Mouse (Mus musculus) hindbrain, embryonic 12.5 days (tissue): ENCODE measurements around the gene Eif4enif1. TPM values are rescaled to one million over a fixed set of nuclear protein-coding genes. Genes with fewer than 3 reads are reported as not detected.
A peak's percentile ranks its signal among the peaks of the same experiment; 100 is the strongest.
"Not testable (repeated sequence)": the region's sequence is repeated elsewhere in the genome, so short reads cannot be mapped to it uniquely, and the experiment has no call there.

Experiments
- ATAC-seq: fragments of 200-750 bp; cut with Nextera tagmentation; 2 replicates; pipeline ENCODE4 v1.8.0; 2017; ENCODE audit warnings: moderate TSS enrichment; ENCODE audit not compliant: low FRiP score
- H3K27ac ChIP-seq: fragments of 300-500 bp; sonication (generic); 2 replicates; pipeline ENCODE4 v1.5.1; 2016; ENCODE audit warnings: mild to moderate bottlenecking
- H3K27me3 ChIP-seq: fragments of 300-500 bp; sonication (generic); 2 replicates; pipeline ENCODE4 v1.6.1; 2016; ENCODE audit warnings: mild to moderate bottlenecking
- H3K36me3 ChIP-seq: fragments of 300-500 bp; sonication (generic); 2 replicates; pipeline ENCODE4 v1.6.1; 2016; ENCODE audit warnings: mild to moderate bottlenecking
- H3K4me1 ChIP-seq: fragments of 300-500 bp; sonication (generic); 2 replicates; pipeline ENCODE4 v1.6.1; 2016
- H3K4me2 ChIP-seq: fragments of 300-500 bp; sonication (generic); replicated peaks from 2 replicates; pipeline ENCODE4 v1.6.1; 2016; ENCODE audit warnings: mild to moderate bottlenecking
- H3K4me3 ChIP-seq: fragments of 300-500 bp; sonication (generic); 2 replicates; pipeline ENCODE4 v1.5.1; 2016; ENCODE audit warnings: mild to moderate bottlenecking
- H3K9ac ChIP-seq: fragments of 300-500 bp; sonication (generic); 2 replicates; pipeline ENCODE4 v1.6.1; 2016; ENCODE audit warnings: mild to moderate bottlenecking, moderate library complexity
- H3K9me3 ChIP-seq: fragments of 300-500 bp; sonication (generic); replicated peaks from 2 replicates; pipeline ENCODE4 v1.6.1; 2016; ENCODE audit warnings: mild to moderate bottlenecking
- WGBS: fragments of 180-500 bp; shearing (Covaris S2); methylation state at CpG from one replicate; pipeline ENCODE4 v1.1.7; 2016; 5-methylcytosine and 5-hydroxymethylcytosine counted together
- polyA plus RNA-seq: library from polyadenylated mRNA; unstranded; fragments of >200 nt; fragmentation: Nextera tagmentation; extraction: Ambion mirVana; gene quantifications from 2 replicates; pipeline ENCODE4 v1.2.1, GENCODE M21; 2016

Gene Eif4enif1
- polyA plus RNA-seq, result 58.8 and 64.6 TPM in 2 replicates

GRCm38 (mm10) chr11:3202231-3202701 is at the start of gene Eif4enif1:
Eif4enif1 (plus strand) TSS chr11:3202392.
- peak within 1 kb of the TSS; percentile 36 for H3K4me3 ChIP-seq
- H3K4me2 ChIP-seq, result peak within 1 kb of the TSS; percentile 38
- peak within 1 kb of the TSS; percentile 46 for H3K9ac ChIP-seq
- H3K36me3 ChIP-seq, result peaks cover 20% of the 10 kb centered on the region
- no peaks in the 10 kb centered on the region for H3K27me3 ChIP-seq
- H3K27ac ChIP-seq, result peak within 1 kb of the TSS; percentile 35
- 0 out of 2 replicates have a peak, but pooled peaks cover 3% of the 10 kb centered on the region for H3K4me1 ChIP-seq
- no peaks in the 10 kb centered on the region for H3K9me3 ChIP-seq
- ATAC-seq, result peak; percentile 69
- under 1% methylated on average over 45 of the region's 57 CpGs for WGBS

GRCm38 (mm10) chr11:3153666-3154397 is 48.4 kb upstream of the Eif4enif1 start:
- not testable (repeated sequence) for H3K4me2 ChIP-seq, H3K4me1 ChIP-seq, H3K27ac ChIP-seq, H3K27me3 ChIP-seq, H3K9ac ChIP-seq, H3K4me3 ChIP-seq
- WGBS, result 84% methylated on average over 1 of the region's 1 CpGs
- peak; percentile 42 for ATAC-seq
- peaks cover 11% of the 10 kb centered on the region; the same call in 1 of the 2 replicates for H3K36me3 ChIP-seq
- H3K9me3 ChIP-seq, result peaks cover 16% of the 10 kb centered on the region

GRCm38 (mm10) chr11:3156991-3157390 is 45.2 kb upstream of the Eif4enif1 start:
- not testable (repeated sequence) for H3K9ac ChIP-seq, H3K4me2 ChIP-seq, H3K4me1 ChIP-seq, H3K27me3 ChIP-seq, H3K27ac ChIP-seq, ATAC-seq, H3K36me3 ChIP-seq, H3K4me3 ChIP-seq
- 92% methylated on average over 3 of the region's 3 CpGs for WGBS
- peaks cover 16% of the 10 kb centered on the region for H3K9me3 ChIP-seq

- WGBS, result 92% methylated on average over 6 of the region's 6 CpGs
- not testable (repeated sequence) for H3K36me3 ChIP-seq, H3K4me1 ChIP-seq, H3K27ac ChIP-seq, H3K9ac ChIP-seq, H3K4me2 ChIP-seq, ATAC-seq, H3K27me3 ChIP-seq, H3K4me3 ChIP-seq
- H3K9me3 ChIP-seq, result peaks cover 22% of the 10 kb centered on the region
Measured at GRCm38 (mm10) chr11:3157996-3158395, 44.2 kb upstream of the Eif4enif1 start.

- H3K4me1 ChIP-seq, H3K9ac ChIP-seq, H3K4me2 ChIP-seq, H3K4me3 ChIP-seq, ATAC-seq, H3K36me3 ChIP-seq, H3K27me3 ChIP-seq, H3K27ac ChIP-seq: not testable (repeated sequence)
- WGBS, result 89% methylated on average over 4 of the region's 4 CpGs
- H3K9me3 ChIP-seq, result peaks cover 20% of the 10 kb centered on the region
Measured at GRCm38 (mm10) chr11:3158800-3159199, 43.4 kb upstream of the Eif4enif1 start.

DNA sequence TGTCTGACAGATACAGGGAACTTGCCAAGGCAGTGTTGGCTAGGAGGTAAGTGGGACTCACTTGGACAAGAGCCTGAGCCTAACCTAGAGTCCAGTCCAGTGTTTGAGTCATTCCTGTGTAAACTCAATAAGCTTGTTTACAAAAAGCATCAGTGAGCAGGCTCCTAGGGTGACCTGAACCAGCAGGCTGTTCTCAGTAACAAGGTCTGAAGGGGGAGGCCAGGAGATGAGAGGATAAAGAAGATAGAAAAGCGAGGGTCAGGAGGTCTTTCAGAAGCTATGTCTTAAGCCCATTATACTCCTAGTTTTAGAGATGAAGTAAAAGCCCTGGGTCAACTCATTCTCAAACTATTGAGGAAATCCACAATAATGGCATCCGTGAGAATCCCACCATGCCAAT is 40.8 kb upstream of the Eif4enif1 start:
- H3K27me3 ChIP-seq, H3K36me3 ChIP-seq, H3K4me3 ChIP-seq, H3K4me2 ChIP-seq, H3K4me1 ChIP-seq, H3K27ac ChIP-seq, H3K9ac ChIP-seq, ATAC-seq: not testable (repeated sequence)
- peaks cover 20% of the 10 kb centered on the region for H3K9me3 ChIP-seq
- 67% methylated on average over 1 of the region's 2 CpGs for WGBS

DNA sequence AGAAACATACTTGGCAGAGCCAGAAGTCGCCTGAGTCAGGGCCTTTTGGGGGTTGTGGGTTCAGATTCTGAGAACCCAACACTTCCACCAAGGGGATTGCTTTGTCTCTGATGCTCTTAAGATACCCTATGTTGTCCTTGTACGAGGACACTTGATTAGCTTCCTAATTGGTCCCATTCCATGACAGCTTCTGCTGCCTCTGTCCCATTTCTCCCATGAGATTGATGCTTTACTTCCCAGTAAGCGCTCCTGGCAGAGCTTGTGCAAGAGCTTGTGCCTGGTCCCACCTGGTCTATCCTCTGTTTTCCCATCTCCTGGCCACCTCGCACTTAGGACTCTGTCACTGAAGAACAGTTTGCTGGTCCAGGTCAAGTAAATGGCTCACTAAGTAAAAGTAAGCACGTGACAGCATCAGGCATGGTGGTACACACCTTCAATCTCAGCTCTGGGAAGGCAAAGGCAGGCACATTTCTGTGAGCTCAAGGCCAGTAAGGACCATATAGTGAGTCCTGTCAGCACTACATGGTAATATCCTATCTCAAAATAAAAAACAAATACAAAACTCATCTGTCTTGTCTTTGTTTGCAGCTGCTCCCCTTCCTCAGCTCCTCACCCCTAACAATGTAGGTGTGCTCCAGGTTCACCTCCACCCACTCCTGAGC is 39.8 kb upstream of the Eif4enif1 start:
- 66% methylated on average over 5 of the region's 5 CpGs for WGBS
- H3K36me3 ChIP-seq, H3K27me3 ChIP-seq, H3K4me1 ChIP-seq, H3K9ac ChIP-seq, H3K27ac ChIP-seq, H3K4me2 ChIP-seq, H3K4me3 ChIP-seq: not testable (repeated sequence)
- ATAC-seq, result peak; percentile 37
- peaks cover 17% of the 10 kb centered on the region for H3K9me3 ChIP-seq

GRCm38 (mm10) chr11:3163122-3163521 is 39.1 kb upstream of the Eif4enif1 start:
- not testable (repeated sequence) for ATAC-seq, H3K9ac ChIP-seq, H3K4me2 ChIP-seq, H3K36me3 ChIP-seq, H3K27me3 ChIP-seq, H3K4me3 ChIP-seq, H3K4me1 ChIP-seq, H3K27ac ChIP-seq
- 89% methylated on average over 2 of the region's 2 CpGs for WGBS
- H3K9me3 ChIP-seq, result peaks cover 16% of the 10 kb centered on the region

DNA sequence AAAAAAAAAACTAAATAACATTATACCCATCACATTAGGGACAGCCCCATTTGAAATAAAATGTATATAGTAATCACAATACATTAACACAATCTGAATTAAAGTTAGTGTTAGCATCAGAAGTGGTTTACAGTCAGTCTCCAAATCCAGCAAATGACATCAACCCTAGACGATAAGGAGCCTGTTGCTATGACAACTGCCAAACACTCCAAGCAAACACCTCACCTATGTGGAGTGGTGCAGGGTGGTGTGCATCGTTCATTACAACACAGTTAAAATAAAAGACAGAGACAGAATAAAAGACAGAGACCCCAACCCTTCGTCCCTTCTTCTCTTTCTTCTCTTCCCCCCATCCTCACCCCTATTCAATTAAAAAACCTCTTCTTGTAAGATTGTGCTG is 38.5 kb upstream of the Eif4enif1 start:
- not testable (repeated sequence) for H3K27me3 ChIP-seq, H3K9ac ChIP-seq, H3K27ac ChIP-seq, ATAC-seq, H3K4me2 ChIP-seq, H3K4me3 ChIP-seq, H3K36me3 ChIP-seq, H3K4me1 ChIP-seq
- WGBS, result 68% methylated on average over 3 of the region's 3 CpGs
- H3K9me3 ChIP-seq, result peaks cover 19% of the 10 kb centered on the region; the same call in 1 of the 2 replicates

- not testable (repeated sequence) for H3K9ac ChIP-seq
Measured at GRCm38 (mm10) chr11:3165210-3165782, 36.9 kb upstream of the Eif4enif1 start.

DNA sequence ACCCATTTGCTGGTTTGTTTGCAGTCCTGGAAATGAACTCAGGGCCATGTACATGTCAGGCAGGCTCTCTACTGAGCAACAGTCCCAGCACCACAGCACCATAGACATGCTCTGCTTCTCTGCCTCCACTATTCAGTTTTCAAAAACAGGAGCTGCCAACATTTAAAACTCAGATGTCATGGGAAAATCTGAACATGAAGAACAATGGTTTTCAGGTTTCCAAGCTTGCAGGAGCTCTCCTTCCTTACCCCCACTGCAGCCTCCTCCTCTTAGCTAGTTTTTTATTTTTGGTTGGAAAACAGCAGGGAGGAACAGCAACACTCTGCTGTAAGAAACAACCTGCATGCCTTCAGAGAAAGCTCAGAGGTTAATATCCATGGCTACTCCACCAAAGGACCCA is 35.9 kb upstream of the Eif4enif1 start:
- peaks cover 18% of the 10 kb centered on the region; the same call in 1 of the 2 replicates for H3K9me3 ChIP-seq
- not testable (repeated sequence) for ATAC-seq

More at GRCm38 (mm10) chr11:3165210-3165782, 36.9 kb upstream of the Eif4enif1 start:
- not testable (repeated sequence) for H3K27ac ChIP-seq, H3K36me3 ChIP-seq, H3K4me2 ChIP-seq, H3K27me3 ChIP-seq, H3K4me1 ChIP-seq, H3K4me3 ChIP-seq
- peak; percentile 39 for ATAC-seq
- H3K9me3 ChIP-seq, result peaks cover 19% of the 10 kb centered on the region; the same call in 1 of the 2 replicates
- WGBS, result 90% methylated on average over 3 of the region's 5 CpGs

DNA sequence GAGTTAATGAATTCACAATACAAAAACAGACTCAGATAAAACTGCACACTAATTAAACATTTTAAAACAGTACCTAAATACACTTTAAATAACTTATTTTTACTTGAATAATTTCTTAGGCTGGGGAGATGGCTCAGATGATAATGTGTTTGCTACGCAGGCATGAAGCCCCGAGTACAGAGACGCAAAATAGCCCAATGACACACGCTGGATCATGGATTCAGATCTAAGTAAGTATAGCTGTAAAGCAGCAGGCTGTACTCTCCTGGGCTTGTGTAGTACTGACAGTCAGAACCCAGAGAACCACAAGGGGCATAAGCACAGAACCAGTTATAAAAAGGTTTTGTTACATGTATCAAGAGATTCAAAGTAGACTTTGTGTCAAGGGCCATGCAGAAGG is 35.1 kb upstream of the Eif4enif1 start:
- WGBS, result 92% methylated on average over 4 of the region's 4 CpGs
- not testable (repeated sequence) for H3K4me3 ChIP-seq, H3K4me1 ChIP-seq, H3K27me3 ChIP-seq, H3K9ac ChIP-seq, ATAC-seq, H3K4me2 ChIP-seq, H3K27ac ChIP-seq, H3K36me3 ChIP-seq
- H3K9me3 ChIP-seq, result peaks cover 22% of the 10 kb centered on the region; the same call in 1 of the 2 replicates

More for the DNA sequence above, 35.9 kb upstream of the Eif4enif1 start:
- not testable (repeated sequence) for H3K4me3 ChIP-seq, H3K9ac ChIP-seq, H3K27ac ChIP-seq, H3K36me3 ChIP-seq, H3K4me2 ChIP-seq, H3K27me3 ChIP-seq, H3K4me1 ChIP-seq
